Mouse (Mus musculus): Measurements from ENCODE around the gene Rtl9. TPM values are rescaled to one million over a fixed set of nuclear protein-coding genes. Genes with fewer than 3 reads are reported as not detected.

The Rtl9 gene
- total RNA-seq, 4 experiments from 2014 or later: 0.55 to 1.3 (median 0.98) TPM

Other genes with a start within 250 kb of the Rtl9 start
- gene Ammecr1, start 132.9 kb upstream of the Rtl9 start, total RNA-seq (2022): 1 to 10 TPM; 1.7 to 2.7 (median 2.2) TPM

All from layer of hippocampus, adult 8-10 months (tissue).